Mouse (Mus musculus) MEL (cell line): ENCODE measurements around the gene Skor1. TPM values are rescaled to one million over a fixed set of nuclear protein-coding genes. Genes with fewer than 3 reads are reported as not detected.
A peak's percentile ranks its signal among the peaks of the same experiment; 100 is the strongest.

Source experiments
- DNase-seq: peaks from one replicate; pipeline ENCODE4 v3.0.0; 2011; ENCODE audit warnings: low read depth, low spot score
- H3K27ac ChIP-seq: 2 replicates; pipeline ENCODE4 v1.5.1; 2012; ENCODE audit warnings: low read depth, mild to moderate bottlenecking, control low read depth, low read length, moderate library complexity; ENCODE audit not compliant: control insufficient read depth
- H3K27me3 ChIP-seq, 2 experiments: fragments of 150-350 bp in 1 of 2; sonication (generic) in 1 of 2; 2 replicates each; pipeline ENCODE4 v1.6.1; 2012; ENCODE audit warnings: low read length in 2 of 2, mild to moderate bottlenecking in 2 of 2, improper control_type of control experiment in 1 of 2, moderate library complexity in 1 of 2; ENCODE audit not compliant: insufficient read depth in 2 of 2, control insufficient read depth in 1 of 2
- H3K36me3 ChIP-seq, 2 experiments: 2 replicates each; pipeline ENCODE4 v1.6.1; 2012 to 2014; ENCODE audit warnings: low read length in 2 of 2, improper control_type of control experiment in 1 of 2, inconsistent platforms in 1 of 2, mild to moderate bottlenecking in 1 of 2; ENCODE audit not compliant: insufficient read depth in 2 of 2, control insufficient read depth in 1 of 2
- H3K4me1 ChIP-seq, 2 experiments: fragments of 150-350 bp in 1 of 2; sonication (generic) in 1 of 2; 2 replicates each; pipeline ENCODE4 v1.6.1; 2012; ENCODE audit warnings: low read length in 2 of 2, improper control_type of control experiment in 1 of 2, mild to moderate bottlenecking in 1 of 2; ENCODE audit not compliant: insufficient read depth in 2 of 2, control insufficient read depth in 1 of 2
- H3K4me3 ChIP-seq, 2 experiments: fragments of 150-350 bp in 1 of 2; sonication (generic) in 1 of 2; 2 replicates each; pipeline ENCODE4 v1.5.1; 2012; ENCODE audit warnings: low read depth in 2 of 2, low read length in 2 of 2, mild to moderate bottlenecking in 2 of 2, moderate library complexity in 2 of 2, control low read depth in 1 of 2, improper control_type of control experiment in 1 of 2; ENCODE audit not compliant: control insufficient read depth in 1 of 2, insufficient read depth in 1 of 2
- H3K79me2 ChIP-seq: 2 replicates; pipeline ENCODE4 v1.6.1; 2012; ENCODE audit warnings: mild to moderate bottlenecking, low read length, moderate library complexity; ENCODE audit not compliant: control insufficient read depth, poor library complexity, insufficient read depth
- H3K9ac ChIP-seq: 2 replicates; pipeline ENCODE4 v1.6.1; 2012; ENCODE audit warnings: low read depth, mild to moderate bottlenecking, control low read depth, low read length, moderate library complexity; ENCODE audit not compliant: control insufficient read depth, poor library complexity, severe bottlenecking
- H3K9me3 ChIP-seq: fragments of 150-350 bp; sonication (generic); replicated peaks from 2 replicates; pipeline ENCODE4 v1.6.1; 2012; ENCODE audit warnings: mild to moderate bottlenecking, low read length, improper control_type of control experiment, moderate library complexity; ENCODE audit not compliant: insufficient read depth
- CHD2 ChIP-seq: IDR thresholded peaks from 2 replicates; pipeline ENCODE4 v1.6.1; 2011; ENCODE audit warnings: low read length, improper control_type of control experiment
- CTCF ChIP-seq, 3 experiments: IDR thresholded peaks in 2 of 3; conservative IDR thresholded peaks in 1 of 3; 2 replicates each; pipeline ENCODE4 v1.5.1; 2011 to 2012; ENCODE audit warnings: low read length in 3 of 3, low read depth in 2 of 3, mild to moderate bottlenecking in 2 of 3, improper control_type of control experiment in 1 of 3, inconsistent platforms in 1 of 3, mixed read lengths in 1 of 3, moderate library complexity in 1 of 3; ENCODE audit not compliant: control insufficient read depth in 1 of 3, insufficient read depth in 1 of 3, poor library complexity in 1 of 3, severe bottlenecking in 1 of 3
- ETS1 ChIP-seq: IDR thresholded peaks from 2 replicates; pipeline ENCODE4 v1.6.1; 2012; ENCODE audit warnings: low read depth, mild to moderate bottlenecking, inconsistent platforms, low read length, improper control_type of control experiment, moderate library complexity
- GABPA ChIP-seq: IDR thresholded peaks from 2 replicates; pipeline ENCODE4 v1.6.1; 2012; ENCODE audit warnings: low read depth, mild to moderate bottlenecking, inconsistent platforms, low read length, improper control_type of control experiment, moderate library complexity
- HCFC1 ChIP-seq: IDR thresholded peaks from 2 replicates; pipeline ENCODE4 v1.6.1; 2012; ENCODE audit warnings: low read depth, mild to moderate bottlenecking, inconsistent platforms, low read length, improper control_type of control experiment, moderate library complexity
- JUND ChIP-seq: IDR thresholded peaks from 2 replicates; pipeline ENCODE4 v1.6.1; 2011; ENCODE audit warnings: low read depth, mild to moderate bottlenecking, improper control_type of control experiment, low read length
- MAFK ChIP-seq: IDR thresholded peaks from 2 replicates; pipeline ENCODE4 v1.6.1; 2011; ENCODE audit warnings: low read depth, mild to moderate bottlenecking, low read length, improper control_type of control experiment, borderline replicate concordance
- MAX ChIP-seq: IDR thresholded peaks from 2 replicates; pipeline ENCODE4 v1.6.1; 2011; ENCODE audit warnings: low read length, improper control_type of control experiment
- MAZ ChIP-seq: IDR thresholded peaks from 2 replicates; pipeline ENCODE4 v1.6.1; 2012; ENCODE audit warnings: low read depth, mild to moderate bottlenecking, inconsistent platforms, low read length, improper control_type of control experiment
- MEF2A ChIP-seq: IDR thresholded peaks from 2 replicates; pipeline ENCODE4 v1.6.1; 2014; ENCODE audit warnings: low read depth, mild to moderate bottlenecking, inconsistent platforms, low read length, improper control_type of control experiment; ENCODE audit not compliant: poor library complexity, insufficient replicate concordance, severe bottlenecking; ENCODE audit errors: extremely low read depth
- MXI1 ChIP-seq: IDR thresholded peaks from 2 replicates; pipeline ENCODE4 v1.6.1; 2011; ENCODE audit warnings: mild to moderate bottlenecking, low read depth, low read length, improper control_type of control experiment
- MYB ChIP-seq: IDR thresholded peaks from 2 replicates; pipeline ENCODE4 v1.6.1; 2011; ENCODE audit warnings: mild to moderate bottlenecking, low read depth, low read length, improper control_type of control experiment
- MYC ChIP-seq: IDR thresholded peaks from 2 replicates; pipeline ENCODE4 v1.6.1; 2011; ENCODE audit warnings: low read depth, mild to moderate bottlenecking, low read length, improper control_type of control experiment, moderate library complexity
- POLR2A ChIP-seq, 2 experiments: IDR thresholded peaks; 2 replicates each; pipeline ENCODE4 v1.6.1; 2011 to 2012; ENCODE audit warnings: low read length in 2 of 2, mild to moderate bottlenecking in 2 of 2, control low read depth in 1 of 2, improper control_type of control experiment in 1 of 2, low read depth in 1 of 2, moderate library complexity in 1 of 2; ENCODE audit not compliant: control insufficient read depth in 1 of 2, insufficient read depth in 1 of 2, poor library complexity in 1 of 2
- POLR2AphosphoS5 ChIP-seq: IDR thresholded peaks from 2 replicates; pipeline ENCODE4 v1.6.1; 2012; ENCODE audit warnings: low read depth, borderline replicate concordance, mild to moderate bottlenecking, inconsistent platforms, low read length, moderate library complexity, mixed read lengths
- RAD21 ChIP-seq: IDR thresholded peaks from 2 replicates; pipeline ENCODE4 v1.6.1; 2011; ENCODE audit warnings: mild to moderate bottlenecking, low read depth, low read length, improper control_type of control experiment
- RCOR1 ChIP-seq: IDR thresholded peaks from 2 replicates; pipeline ENCODE4 v1.6.1; 2012; ENCODE audit warnings: low read depth, mild to moderate bottlenecking, inconsistent platforms, low read length, improper control_type of control experiment
- SIN3A ChIP-seq: IDR thresholded peaks from 2 replicates; pipeline ENCODE4 v1.6.1; 2012; ENCODE audit warnings: low read length, improper control_type of control experiment, inconsistent platforms
- SMC3 ChIP-seq: IDR thresholded peaks from 2 replicates; pipeline ENCODE4 v1.6.1; 2011; ENCODE audit warnings: low read depth, low read length, improper control_type of control experiment
- TAL1 ChIP-seq: IDR thresholded peaks from 2 replicates; pipeline ENCODE4 v1.6.1; 2012; ENCODE audit warnings: mild to moderate bottlenecking, inconsistent platforms, low read length, moderate library complexity, mixed read lengths
- TBP ChIP-seq: IDR thresholded peaks from 2 replicates; pipeline ENCODE4 v1.8.0; 2011; ENCODE audit warnings: low read depth, low read length, improper control_type of control experiment
- TCF12 ChIP-seq: IDR thresholded peaks from 2 replicates; pipeline ENCODE4 v1.6.1; 2014; ENCODE audit warnings: low read depth, mild to moderate bottlenecking, inconsistent platforms, low read length, improper control_type of control experiment, moderate library complexity
- UBTF ChIP-seq: IDR thresholded peaks from 2 replicates; pipeline ENCODE4 v1.6.1; 2012; ENCODE audit warnings: low read depth, mild to moderate bottlenecking, inconsistent platforms, low read length, improper control_type of control experiment, moderate library complexity, borderline replicate concordance; ENCODE audit not compliant: insufficient read depth
- ZC3H11A ChIP-seq: IDR thresholded peaks from 2 replicates; pipeline ENCODE4 v1.6.1; 2012; ENCODE audit warnings: low read depth, mild to moderate bottlenecking, inconsistent platforms, low read length, improper control_type of control experiment
- ZMIZ1 ChIP-seq: IDR thresholded peaks from 2 replicates; pipeline ENCODE4 v1.6.1; 2012; ENCODE audit warnings: low read depth, mild to moderate bottlenecking, inconsistent platforms, low read length, improper control_type of control experiment, moderate library complexity
- ZNF384 ChIP-seq: IDR thresholded peaks from 2 replicates; pipeline ENCODE4 v1.6.1; 2012; ENCODE audit warnings: low read depth, mild to moderate bottlenecking, inconsistent platforms, low read length, improper control_type of control experiment
- polyA plus RNA-seq, 2 experiments: library from polyadenylated mRNA; stranded (reverse) in 1 of 2; unstranded in 1 of 2; fragments of >175 nt in 1 of 2; fragments of >200 nt in 1 of 2; gene quantifications; 2 replicates each; pipeline versions ENCODE4 v1.2.1 to v1.2.4; 2012; ENCODE audit warnings: low replicate concordance in 2 of 2, low read depth in 1 of 2; ENCODE audit not compliant: insufficient read length in 2 of 2, insufficient read depth in 1 of 2, missing spikeins in 1 of 2
- total RNA-seq: library from RNA; depleted of rRNA; stranded (reverse); fragments of 300-350 nt; gene quantifications from 2 replicates; pipeline ENCODE4 v1.2.3, GENCODE M21; 2012

Skor1 gene
- total and polyA plus RNA-seq, 3 experiments = 0.06 TPM; not detected in 2

DNA sequence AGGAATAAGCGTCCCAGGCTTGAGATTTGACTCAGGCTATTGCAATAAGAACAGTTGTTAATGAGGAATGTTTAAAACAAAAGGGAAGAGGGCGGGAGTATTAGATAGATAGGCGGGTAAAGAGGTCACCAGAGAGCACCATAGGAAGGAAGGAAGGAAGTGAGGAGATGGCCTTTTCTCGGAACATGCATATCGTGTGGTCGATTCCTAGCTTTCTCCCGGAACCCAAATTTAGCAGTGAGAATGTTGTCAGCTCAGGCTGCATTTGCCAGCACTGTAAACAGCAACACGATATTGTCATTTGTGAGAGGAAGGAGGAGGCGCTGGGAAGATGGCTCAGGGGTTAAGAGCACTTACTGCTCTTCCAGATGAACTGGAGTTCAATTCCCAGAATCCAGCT is 24.2 kb downstream of the Skor1 start:
- Histone ChIP-seq H3K9me3 (no peaks in the 10 kb centered on the region), H3K27ac (no peak overlapping the region), H3K4me1 (peaks cover 0 to 5% of the 10 kb centered on the region in 2 experiments; a peak in 2 of 4 replicates), H3K79me2 (no peaks in the 10 kb centered on the region), H3K27me3 (no peaks in the 10 kb centered on the region; a peak in 1 of 4 replicates), H3K36me3 (no peaks in the 10 kb centered on the region), H3K9ac (peak overlapping the region; percentile 57), H3K4me3 (peak overlapping the region; percentile 72 to 84)
- no peak for TF ChIP-seq ZC3H11A
- TF ChIP-seq TAL1 = no peak
- no peak for TF ChIP-seq TCF12
- no peak for TF ChIP-seq POLR2A (IDR thresholded peaks at IDR 0.05; ENCODE audit: control insufficient read depth in 1 of 2, insufficient read depth in 1 of 2, low read depth in 1 of 2, low read length in 2 of 2, poor library complexity in 1 of 2)
- TF ChIP-seq SMC3 = no peak
- TF ChIP-seq CHD2 = no peak
- no peak for TF ChIP-seq MYB
- no peak for TF ChIP-seq JUND
- TF ChIP-seq UBTF = no peak
- TF ChIP-seq MEF2A = no peak
- TF ChIP-seq ZMIZ1 = no peak
- TF ChIP-seq ETS1 = no peak
- no peak for TF ChIP-seq RAD21
- TF ChIP-seq GABPA = no peak
- DNase-seq = no peak

- peak overlapping the region; percentile 72 to 84 for H3K4me3 ChIP-seq
- peak; percentile 95 for DNase-seq
- peak overlapping the region; percentile 57 for H3K9ac ChIP-seq
- peaks cover 0 to 5% of the 10 kb centered on the region in 2 experiments; a peak in 2 of 4 replicates for H3K4me1 ChIP-seq
- peaks cover 0 to 1% of the 10 kb centered on the region in 2 experiments; a peak in 1 of 4 replicates for H3K27me3 ChIP-seq
- H3K79me2 ChIP-seq = no peaks in the 10 kb centered on the region
- H3K36me3 ChIP-seq = no peaks in the 10 kb centered on the region
- TF ChIP-seq HCFC1 = peak; percentile 43; the same call in 1 of the 2 replicates
- TF ChIP-seq ZNF384 = no peak
- TF ChIP-seq SMC3 = peak; percentile 87
- TF ChIP-seq MAFK = no peak
- TF ChIP-seq MXI1 = peak; percentile 28; the same call in 1 of the 2 replicates
- TF ChIP-seq MYC = 0 out of 2 replicates have a peak, but pooled peaks have one; percentile 36
- TF ChIP-seq ZC3H11A = peak; percentile 81
- TF ChIP-seq CHD2 = no peak
- TF ChIP-seq SIN3A = peak; percentile 73; the same call in 1 of the 2 replicates
- peak; percentile 95 for TF ChIP-seq RAD21
- TF ChIP-seq TBP = 0 out of 2 replicates have a peak, but pooled peaks have one; percentile 27
- no peak for TF ChIP-seq TCF12
- TF ChIP-seq MAX = peak; percentile 35; the same call in 1 of the 2 replicates
- TF ChIP-seq RCOR1 = 0 out of 2 replicates have a peak, but pooled peaks have one; percentile 45
- TF ChIP-seq MAZ = peak; percentile 78
- TF ChIP-seq CTCF (IDR thresholded peaks at IDR 0.05 in 2 of 3, conservative IDR thresholded peaks at IDR 0.05 in 1 of 3; ENCODE audit: control insufficient read depth in 1 of 3, insufficient read depth in 1 of 3, low read depth in 2 of 3, low read length in 3 of 3, poor library complexity in 1 of 3, severe bottlenecking in 1 of 3) = peak; percentile 93 to 99 (median 99)
- no peak for TF ChIP-seq MEF2A
- no peak for TF ChIP-seq POLR2AphosphoS5
- H3K27ac ChIP-seq = no peak overlapping the region
- no peaks in the 10 kb centered on the region for H3K9me3 ChIP-seq
These were observed 25.0 kb downstream of the Skor1 start for GRCm38 (mm10) chr9:63123451-63124438.
